Mouse (Mus musculus) T-helper 17 cell (primary cell): ENCODE data around the gene Hist1h3h.

ENCODE experiments used
- in situ Hi-C, 2 experiments: fragments of 300-600 bp; cut with MboI, MseI; formaldehyde crosslinking; loops; 1 replicate in 1 of 2; 2 replicates in 1 of 2; pipeline ENCODE4 v1.15.1; 2025; ENCODE audit warnings: high pct_unique_total_duplicates in 2 of 2

Gene Hist1h3h

GRCm38 (mm10) chr13:21717397-21718357, at the start of gene Hist1h3h:
Hist1h3h (plus strand) TSS chr13:21717659.
- in situ Hi-C loops, result loop anchor here (5.0 to 25.0 kb wide), 8 partner anchors 70 to 1965 kb away; partner anchors contain the start of genes Abt1 (in 2 of the 2), Hist1h3g (in 2 of the 2), Hist1h2ac (in 1 of the 2) and Hist1h2ad (in 1 of the 2)

- in situ Hi-C loops, result no loop called here
Measured at GRCm38 (mm10) chr13:21677305-21677704, 40.2 kb upstream of the Hist1h3h start, which contains the start of gene Olfr1360. Olfr1360 (minus strand) TSS chr13:21677405.

GRCm38 (mm10) chr13:21697811-21698210, 19.6 kb upstream of the Hist1h3h start, which contains the start of gene Olfr1359:
Olfr1359 (plus strand) TSS chr13:21698111.
- in situ Hi-C loops, result no loop called here

- in situ Hi-C loops, result loop anchor here (5.0 to 25.0 kb wide), 3 partner anchors 182 to 1706 kb away; partner anchors contain the start of gene Abt1 (in 1 of the 2)
Measured at GRCm38 (mm10) chr13:21706669-21707068, 10.8 kb upstream of the Hist1h3h start.

GRCm38 (mm10) chr13:21710031-21710711, 7.3 kb upstream of the Hist1h3h start:
- in situ Hi-C loops, result loop anchor here (5.0 to 25.0 kb wide), 4 partner anchors 548 to 1825 kb away; partner anchors contain the start of genes Abt1 (in 2 of the 2), Hist1h2af (in 1 of the 2), Hist1h3g (in 1 of the 2) and Hist1h4h (in 1 of the 2)

- in situ Hi-C loops, result loop anchor here (5.0 to 25.0 kb wide), 4 partner anchors 549 to 1824 kb away; partner anchors contain the start of genes Abt1 (in 2 of the 2), Hist1h2af (in 1 of the 2), Hist1h3g (in 1 of the 2) and Hist1h4h (in 1 of the 2)
Measured at GRCm38 (mm10) chr13:21710821-21711525, 6.5 kb upstream of the Hist1h3h start.

- in situ Hi-C loops, result loop anchor here (5.0 to 25.0 kb wide), 4 partner anchors 549 to 1823 kb away; partner anchors contain the start of genes Abt1 (in 2 of the 2), Hist1h2af (in 1 of the 2), Hist1h3g (in 1 of the 2) and Hist1h4h (in 1 of the 2)
Measured at GRCm38 (mm10) chr13:21711698-21712097, 5.8 kb upstream of the Hist1h3h start.

GRCm38 (mm10) chr13:21714725-21715124, 2.7 kb upstream of the Hist1h3h start:
- in situ Hi-C loops, result loop anchor here (5.0 to 25.0 kb wide), 9 partner anchors 73 to 1968 kb away; partner anchors contain the start of genes Abt1 (in 2 of the 2), Hist1h3g (in 2 of the 2), Hist1h2ac (in 1 of the 2) and Hist1h2ad (in 1 of the 2)

- in situ Hi-C loops, result loop anchor here (5.0 to 25.0 kb wide), 8 partner anchors 72 to 1967 kb away; partner anchors contain the start of genes Abt1 (in 2 of the 2), Hist1h3g (in 2 of the 2), Hist1h2ac (in 1 of the 2) and Hist1h2ad (in 1 of the 2)
Measured at GRCm38 (mm10) chr13:21715131-21715863, 2.2 kb upstream of the Hist1h3h start.

- in situ Hi-C loops, result loop anchor here (5.0 to 25.0 kb wide), 8 partner anchors 71 to 1966 kb away; partner anchors contain the start of genes Abt1 (in 2 of the 2), Hist1h3g (in 2 of the 2), Hist1h2ac (in 1 of the 2) and Hist1h2ad (in 1 of the 2)
Measured at GRCm38 (mm10) chr13:21715864-21716539, 1.5 kb upstream of the Hist1h3h start, which contains the start of the genes Hist1h2bl and Hist1h2ai. Hist1h2bl (minus strand) TSS chr13:21716143. Hist1h2ai (plus strand) TSS chr13:21716422.

GRCm38 (mm10) chr13:21716540-21717391, 693 bp upstream of the Hist1h3h start:
- in situ Hi-C loops, result loop anchor here (5.0 to 25.0 kb wide), 8 partner anchors 71 to 1966 kb away; partner anchors contain the start of genes Abt1 (in 2 of the 2), Hist1h3g (in 2 of the 2), Hist1h2ac (in 1 of the 2) and Hist1h2ad (in 1 of the 2)

- in situ Hi-C loops, result loop anchor here (5.0 to 25.0 kb wide), 8 partner anchors 69 to 1964 kb away; partner anchors contain the start of genes Abt1 (in 2 of the 2), Hist1h3g (in 2 of the 2), Hist1h2ac (in 1 of the 2) and Hist1h2ad (in 1 of the 2)
Measured at GRCm38 (mm10) chr13:21718381-21719080, 1.1 kb downstream of the Hist1h3h start.

- in situ Hi-C loops, result loop anchor here in 1 of 2 experiments (5.0 to 25.0 kb wide), 2 partner anchors 1691 to 1851 kb away; partner anchors contain the start of genes Abt1, Hist1h2ad, Hist1h2ae and Hist1h2bf
Measured at GRCm38 (mm10) chr13:21721107-21721756, 3.8 kb downstream of the Hist1h3h start.

GRCm38 (mm10) chr13:21721757-21722372, 4.4 kb downstream of the Hist1h3h start, which contains the start of gene Hist1h2bm:
Hist1h2bm (plus strand) TSS chr13:21722044.
- in situ Hi-C loops, result loop anchor here in 1 of 2 experiments (5.0 to 25.0 kb wide), 2 partner anchors 1690 to 1850 kb away; partner anchors contain the start of genes Abt1, Hist1h2ad, Hist1h2ae and Hist1h2bf

- in situ Hi-C loops, result loop anchor here in 1 of 2 experiments (5.0 to 25.0 kb wide), 2 partner anchors 1690 to 1850 kb away; partner anchors contain the start of genes Abt1, Hist1h2ad, Hist1h2ae and Hist1h2bf
Measured at GRCm38 (mm10) chr13:21722373-21722925, 5.0 kb downstream of the Hist1h3h start.
